Mouse (Mus musculus): Measurements from ENCODE around the gene Phf20.

Phf20 gene

DNA sequence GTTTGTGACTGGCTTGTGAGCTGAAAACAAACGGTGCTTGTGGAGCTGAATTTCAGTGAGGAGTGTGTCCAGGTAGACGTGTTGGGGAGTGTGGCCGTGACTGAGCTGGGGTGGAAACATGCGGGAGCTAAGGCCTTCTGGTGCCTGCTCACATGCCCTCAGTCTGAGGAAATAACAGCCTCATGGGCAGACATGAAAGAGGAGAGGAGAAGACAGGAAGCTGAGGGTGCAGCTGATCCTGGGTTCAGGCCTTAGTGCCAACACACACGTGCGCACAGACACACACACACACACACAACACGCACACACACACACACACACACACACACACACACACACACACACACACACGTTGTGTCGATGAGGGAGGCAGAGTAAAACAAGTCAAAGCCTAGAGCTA lies 71.4 kb downstream of the Phf20 start:
- no peak for DNase-seq (ENCODE audit: low spot score)

DNA sequence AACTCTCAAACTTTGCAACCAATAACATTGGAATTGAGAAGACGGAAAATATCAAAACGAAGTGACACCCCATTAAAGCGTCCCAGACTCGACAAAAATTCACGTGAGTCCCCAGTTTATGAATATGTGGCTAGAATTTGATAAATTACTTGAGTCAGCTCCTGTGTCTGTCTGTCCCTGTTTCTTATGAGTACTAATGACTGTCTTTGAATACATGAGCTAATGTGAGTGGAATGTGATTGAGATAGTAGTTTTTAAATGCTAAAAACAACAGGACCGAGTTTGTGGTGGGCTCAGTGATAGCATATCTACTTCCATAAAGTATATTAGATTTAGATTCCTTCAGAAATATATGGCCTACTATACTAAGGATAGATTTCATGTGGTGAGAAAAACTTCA lies 76.3 kb downstream of the Phf20 start:
- DNase-seq (ENCODE audit: low spot score): no peak

DNA sequence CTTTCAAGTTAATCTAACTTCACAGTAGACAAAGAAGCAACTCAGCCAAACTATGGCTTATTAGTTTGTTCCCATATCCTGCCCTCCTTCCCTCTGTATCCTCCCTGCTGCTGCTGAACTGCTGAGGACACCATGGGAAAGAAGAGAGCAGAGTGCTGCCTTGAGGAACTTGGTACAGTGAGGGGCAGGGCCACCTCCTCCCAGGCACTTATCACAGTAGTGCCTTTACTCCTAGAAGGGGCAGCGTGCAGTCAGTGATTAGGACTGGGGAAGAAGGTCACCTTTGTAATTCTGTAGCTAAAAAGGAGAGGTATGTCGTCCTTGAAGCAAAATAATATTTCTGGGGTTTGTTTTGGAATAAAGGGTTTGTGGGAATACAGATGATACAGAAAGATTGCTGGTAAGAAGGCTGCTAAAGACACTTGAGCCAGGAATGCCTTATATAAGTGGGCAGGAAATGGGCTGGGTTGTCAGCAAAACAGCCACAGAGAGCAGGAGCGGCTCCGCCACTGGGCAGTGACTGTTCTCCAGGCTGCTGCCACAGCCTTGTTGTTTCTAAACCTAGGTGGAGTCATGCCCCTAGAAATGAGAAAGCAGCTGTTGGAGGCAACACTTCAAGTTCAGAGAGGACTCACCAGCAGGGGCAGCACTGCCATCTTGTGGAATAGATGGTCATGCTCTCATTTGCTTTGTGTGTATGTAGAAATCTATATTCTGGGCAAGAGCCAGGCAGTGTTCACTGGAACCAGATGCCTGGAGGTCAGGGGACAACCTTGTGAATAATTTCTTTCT lies 82.2 kb downstream of the Phf20 start:
- peak; percentile 29 for DNase-seq (ENCODE audit: low spot score)

DNA sequence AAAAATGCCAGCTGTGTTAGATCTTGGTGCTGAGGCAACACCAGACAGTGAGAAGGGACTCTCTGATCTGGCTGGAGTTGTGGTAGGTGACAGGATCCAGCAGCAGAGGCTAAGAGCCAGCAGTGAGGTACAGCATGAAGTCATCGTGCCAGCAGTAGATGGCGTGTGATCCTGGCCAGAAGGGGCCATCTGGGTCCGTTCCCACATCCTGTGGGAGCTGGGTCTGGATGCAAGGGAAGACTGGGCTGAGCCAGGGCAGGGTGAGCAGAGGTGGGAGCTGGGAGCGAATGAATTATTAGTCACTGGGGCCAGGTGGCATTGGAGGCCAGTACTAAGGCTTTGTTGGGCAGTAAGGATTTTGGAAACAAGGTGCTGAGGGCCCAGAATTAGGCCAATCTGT lies 85.0 kb downstream of the Phf20 start:
- DNase-seq (ENCODE audit: low spot score): no peak

DNA sequence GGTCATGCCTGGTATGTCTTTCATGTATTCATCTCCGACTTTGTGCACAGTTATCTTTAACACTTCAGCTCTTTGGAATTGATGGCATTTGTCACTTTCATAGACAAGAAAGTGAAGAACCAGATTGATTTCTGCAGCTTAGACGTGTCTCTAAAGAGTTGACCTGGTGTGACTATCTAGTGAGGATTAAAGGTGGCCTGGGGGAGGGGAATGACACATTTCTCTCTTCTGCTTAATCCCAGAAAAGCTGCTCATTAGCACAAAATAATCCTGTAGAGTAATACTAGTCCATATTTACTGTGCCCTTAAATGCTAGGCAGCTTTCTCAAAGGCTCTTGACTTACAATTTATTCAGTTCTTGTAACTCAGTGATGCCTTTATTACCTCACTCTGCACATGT lies 88.9 kb downstream of the Phf20 start:
- no peak for DNase-seq (ENCODE audit: low spot score)

DNA sequence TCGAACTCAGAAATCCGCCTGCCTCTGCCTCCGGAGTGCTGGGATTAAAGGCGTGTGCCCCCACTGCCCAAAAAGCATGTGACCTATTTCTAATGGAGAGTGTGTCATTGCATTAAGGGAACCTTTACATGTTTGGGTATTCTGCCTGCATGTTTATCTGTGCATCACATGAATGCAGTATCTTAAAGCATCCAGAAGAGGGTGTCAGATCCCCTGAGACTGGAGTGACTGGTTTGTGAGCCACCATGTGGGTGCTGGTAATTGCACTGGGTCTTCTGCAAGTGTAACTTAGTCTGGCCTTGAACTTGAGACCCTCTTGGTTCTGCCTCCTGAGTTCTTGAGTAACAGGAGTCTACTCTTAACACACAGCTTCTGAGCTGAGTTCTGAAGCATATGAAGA lies 90.5 kb downstream of the Phf20 start:
- DNase-seq (ENCODE audit: low spot score): no peak

DNA sequence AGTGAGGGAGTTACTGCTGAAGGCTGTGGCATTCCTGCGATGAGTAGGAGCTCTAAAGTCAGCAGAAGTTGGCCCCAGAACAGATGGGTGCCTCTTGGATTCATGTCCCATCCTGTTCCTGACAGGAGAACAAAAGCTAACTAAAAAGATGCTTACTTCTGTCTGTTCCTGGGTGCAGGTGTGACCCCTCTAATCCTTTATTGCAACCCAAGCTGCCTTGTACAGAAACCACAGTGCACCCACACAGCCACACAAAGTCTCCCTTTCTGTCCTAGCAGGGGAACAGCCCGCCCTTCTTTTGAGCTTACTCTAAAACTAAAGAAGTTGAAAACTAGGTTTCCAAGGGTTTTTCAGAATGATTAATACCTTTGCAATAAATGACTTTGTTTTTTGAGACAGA lies 92.0 kb downstream of the Phf20 start:
- DNase-seq (ENCODE audit: low spot score): no peak

DNA sequence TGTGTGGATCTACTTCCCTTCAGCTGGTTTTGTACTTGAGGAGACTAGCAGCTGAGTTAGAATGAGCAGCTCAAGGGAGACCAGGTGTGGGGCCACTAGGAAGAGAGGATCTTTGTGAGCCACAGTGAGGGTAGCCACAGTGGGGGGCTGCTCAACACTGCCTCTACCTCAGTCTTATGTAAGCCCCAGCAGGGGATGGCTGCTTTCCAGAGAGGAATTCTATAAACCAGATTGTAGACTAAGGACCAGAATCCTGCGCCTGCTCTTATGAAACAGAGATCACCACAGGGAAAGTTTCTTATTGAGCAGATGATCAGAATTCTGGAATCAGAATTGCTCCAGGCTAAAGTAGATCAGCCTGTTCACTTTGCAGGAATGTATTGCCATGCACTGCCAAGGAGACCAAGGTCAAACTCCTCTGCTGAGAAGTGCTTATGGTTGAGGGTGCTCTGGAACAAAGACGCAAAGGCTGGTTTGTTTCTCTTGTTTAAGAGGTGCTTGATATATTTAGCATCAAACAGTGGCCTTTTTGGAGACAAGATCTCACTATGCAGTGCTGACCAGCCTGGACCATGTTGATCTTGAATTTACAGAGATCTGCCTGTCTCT lies 93.4 kb downstream of the Phf20 start:
- no peak for DNase-seq (ENCODE audit: low spot score)

DNA sequence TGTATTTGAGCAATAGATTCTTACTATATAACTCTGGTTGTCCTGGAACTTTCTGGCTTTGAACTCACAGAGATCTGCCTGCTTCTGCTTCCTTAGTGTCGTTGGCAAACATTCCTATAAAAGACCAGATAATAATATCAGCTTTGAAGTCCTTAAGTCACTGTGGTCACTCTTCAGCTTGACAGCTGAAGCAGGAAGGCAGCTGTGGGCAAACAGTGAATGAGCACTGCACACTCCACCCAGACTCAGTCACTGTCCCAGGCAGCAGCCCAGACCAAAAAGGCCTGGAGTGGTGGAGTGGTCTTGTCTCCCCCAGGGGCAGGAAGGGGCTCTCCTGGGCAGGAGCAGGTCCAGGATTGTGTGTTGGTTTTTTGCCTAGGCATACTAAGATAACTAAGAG lies 95.7 kb downstream of the Phf20 start:
- DNase-seq (ENCODE audit: low spot score): no peak

DNA sequence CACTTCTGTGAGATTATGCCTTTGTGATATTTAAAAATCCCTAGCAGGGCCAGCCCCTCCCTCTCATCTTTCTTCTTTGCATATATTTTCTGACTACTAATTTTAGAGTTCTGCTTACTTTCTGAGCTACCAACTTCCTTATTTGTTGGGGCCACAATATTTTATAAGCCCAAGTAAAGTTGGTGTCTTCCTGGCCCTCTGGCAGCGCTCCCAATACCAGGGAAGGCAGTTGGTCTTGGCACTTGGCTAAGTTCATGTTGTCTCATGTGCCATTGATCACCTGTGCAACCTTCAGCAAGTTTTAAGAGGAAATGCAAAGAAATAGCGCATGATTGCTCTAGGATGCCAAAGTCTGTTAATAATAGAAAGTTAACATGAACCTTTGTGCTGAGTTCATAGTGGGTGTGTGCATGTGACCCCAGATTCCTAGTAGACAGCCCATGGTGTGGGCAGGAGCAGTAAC lies 99.4 kb downstream of the Phf20 start:
- no peak for DNase-seq (ENCODE audit: low spot score)

DNA sequence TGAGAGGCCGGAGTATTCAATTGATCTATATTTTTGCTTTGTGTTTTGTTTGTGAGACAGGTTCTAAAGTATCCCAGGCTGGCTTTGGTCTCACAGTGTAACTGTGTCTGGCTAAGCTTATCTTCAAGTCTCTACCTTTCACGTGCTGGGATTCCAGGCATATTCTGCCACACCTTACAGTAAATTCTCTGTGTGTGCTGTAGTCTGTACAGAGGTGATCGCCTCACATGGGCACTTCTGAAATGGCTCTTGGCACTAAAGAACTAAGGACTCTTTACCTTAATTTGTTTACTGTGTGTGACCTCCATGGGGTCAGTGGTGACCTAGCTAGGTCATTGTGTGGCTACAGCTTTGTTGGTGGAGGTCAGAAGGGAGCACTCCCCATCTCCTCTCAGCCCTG lies 99.9 kb downstream of the Phf20 start:
- DNase-seq (ENCODE audit: low spot score): no peak

DNA sequence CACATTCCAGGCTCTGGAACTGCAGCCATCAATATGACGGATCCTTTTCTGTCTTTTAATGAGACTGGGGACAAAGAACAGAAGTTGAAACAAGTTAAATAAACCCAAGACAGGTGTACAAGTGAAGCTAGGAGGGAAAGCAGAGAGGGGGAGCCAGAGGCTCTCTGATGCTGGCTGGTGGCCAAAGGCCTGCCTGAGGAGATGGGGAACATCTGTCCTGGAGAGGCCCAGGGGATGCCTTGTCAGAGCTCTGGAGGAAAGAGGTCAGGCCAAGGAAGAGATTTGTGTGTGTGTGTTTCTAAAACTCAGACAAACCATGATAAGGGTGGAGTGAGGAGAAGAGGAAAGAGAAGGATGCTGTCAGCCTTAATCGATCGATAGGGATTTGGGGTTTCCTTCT lies 101.4 kb downstream of the Phf20 start:
- DNase-seq (ENCODE audit: low spot score): no peak

DNA sequence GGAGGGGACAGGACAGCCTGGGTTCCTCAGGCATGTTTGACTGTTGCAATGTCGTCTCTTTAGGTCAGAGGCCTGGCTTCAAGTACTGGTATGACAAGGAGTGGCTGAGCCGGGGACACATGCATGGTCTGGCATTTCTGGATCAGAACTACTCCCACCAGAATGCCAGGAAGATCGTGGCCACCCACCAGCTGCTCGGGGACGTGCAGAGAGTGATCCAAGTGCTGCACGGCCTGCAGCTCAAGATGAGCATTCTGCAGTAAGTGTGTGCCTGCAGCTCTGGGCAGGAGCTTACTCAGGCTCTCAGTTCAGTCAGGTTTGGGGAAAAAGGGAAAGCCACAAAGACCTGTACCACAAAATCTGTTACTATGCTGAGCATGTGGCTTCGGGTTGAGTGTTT lies 102.2 kb downstream of the Phf20 start:
- no peak for DNase-seq (ENCODE audit: low spot score)

DNA sequence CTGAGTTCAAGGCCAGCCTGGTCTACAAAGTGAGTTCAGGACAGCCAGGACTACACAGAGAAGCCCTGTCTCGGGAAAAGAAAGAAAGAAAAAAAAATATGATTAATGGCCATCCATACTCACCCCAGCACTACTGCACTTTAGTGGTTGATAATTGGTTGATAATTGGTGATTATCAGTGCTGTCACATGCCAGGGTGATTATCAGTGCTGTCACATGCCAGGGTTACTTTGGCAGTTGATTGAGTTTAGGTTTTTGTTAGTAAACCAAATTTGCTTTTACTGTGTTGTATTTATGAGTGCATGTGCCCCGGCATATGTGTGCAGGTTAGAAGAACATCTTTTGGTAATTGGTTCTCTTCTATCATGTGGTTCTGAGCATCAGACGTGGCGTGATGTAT lies 105.8 kb downstream of the Phf20 start:
- DNase-seq (ENCODE audit: low spot score): no peak

DNA sequence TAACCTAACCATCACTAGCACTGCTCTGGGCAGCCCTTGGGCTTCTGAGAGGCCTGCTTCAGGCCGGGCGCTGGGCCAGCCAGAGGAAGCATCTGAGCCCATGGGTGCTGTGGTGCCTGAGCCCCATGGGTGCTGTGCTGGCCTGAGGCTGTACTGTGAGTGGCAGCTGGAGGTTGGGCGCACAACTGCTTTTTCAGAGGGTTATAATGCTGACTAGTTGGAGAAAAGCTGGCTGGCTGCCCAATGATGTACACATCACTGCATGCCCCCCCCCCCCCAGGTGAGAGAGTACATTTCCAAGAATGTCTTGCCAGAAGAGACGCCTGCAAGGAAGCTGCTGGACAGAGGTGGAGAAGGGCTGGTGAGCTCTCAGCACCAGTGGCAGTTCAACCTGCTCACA lies 108.1 kb downstream of the Phf20 start:
- DNase-seq (ENCODE audit: low spot score): no peak

DNA sequence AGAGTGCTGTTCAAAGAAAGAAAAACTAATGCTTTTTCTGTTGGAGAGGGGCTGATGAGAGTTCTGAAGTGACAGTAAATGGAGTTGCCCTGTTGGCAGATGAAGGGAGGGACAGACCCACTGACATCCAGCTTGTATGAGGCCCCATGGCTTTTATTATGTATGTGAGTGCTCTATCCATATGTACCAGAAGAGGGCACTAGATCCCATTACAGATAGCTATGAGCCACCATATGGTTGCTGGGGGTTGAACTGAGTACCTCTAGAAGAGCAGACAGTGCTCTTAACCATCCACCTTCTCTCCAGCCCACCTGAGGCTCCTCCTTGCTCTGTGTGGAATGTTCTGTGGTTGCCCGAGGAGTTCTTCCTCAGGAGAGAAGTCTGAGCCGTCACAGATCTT lies 109.6 kb downstream of the Phf20 start:
- no peak for DNase-seq (ENCODE audit: low spot score)

DNA sequence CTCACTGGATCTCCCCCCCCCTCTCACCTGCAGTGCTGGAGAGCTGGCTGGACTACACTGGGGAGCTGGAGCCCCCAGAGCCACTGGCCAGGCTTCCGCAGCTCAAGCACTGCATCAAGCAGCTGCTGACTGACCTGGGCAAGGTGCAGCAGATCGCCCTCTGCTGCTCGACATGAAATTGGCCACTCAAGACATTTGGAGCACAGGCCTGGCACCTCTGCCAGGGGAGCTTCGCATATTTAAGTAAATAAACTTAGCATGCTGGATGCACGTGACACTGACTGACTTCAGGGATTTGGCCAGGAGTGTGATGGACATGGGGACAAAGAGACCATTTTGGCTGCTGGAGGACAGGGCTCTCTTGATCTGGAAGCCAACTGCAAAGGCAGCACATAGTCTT lies 111.0 kb downstream of the Phf20 start:
- no peak for DNase-seq (ENCODE audit: low spot score)

DNA sequence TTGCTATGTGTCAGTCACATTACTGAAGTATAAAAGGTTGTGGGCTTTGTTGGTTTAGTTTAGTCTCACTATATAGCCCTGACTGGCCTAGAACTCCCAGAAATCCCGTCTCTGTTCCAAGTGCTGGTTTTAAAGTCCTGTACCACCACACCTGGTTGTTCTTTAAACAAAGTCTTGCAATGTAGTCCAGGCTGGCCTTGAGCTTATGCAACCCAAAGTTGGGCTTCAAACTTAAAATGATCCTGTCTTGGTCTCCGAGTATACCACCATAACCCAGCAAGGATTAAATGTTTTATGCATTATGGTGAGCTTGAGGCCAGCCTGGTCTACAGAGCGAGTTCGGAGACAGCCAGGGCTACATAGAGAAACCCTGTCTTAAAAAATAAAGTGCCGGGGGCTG lies 113.7 kb downstream of the Phf20 start:
- no peak for DNase-seq (ENCODE audit: low spot score)

DNA sequence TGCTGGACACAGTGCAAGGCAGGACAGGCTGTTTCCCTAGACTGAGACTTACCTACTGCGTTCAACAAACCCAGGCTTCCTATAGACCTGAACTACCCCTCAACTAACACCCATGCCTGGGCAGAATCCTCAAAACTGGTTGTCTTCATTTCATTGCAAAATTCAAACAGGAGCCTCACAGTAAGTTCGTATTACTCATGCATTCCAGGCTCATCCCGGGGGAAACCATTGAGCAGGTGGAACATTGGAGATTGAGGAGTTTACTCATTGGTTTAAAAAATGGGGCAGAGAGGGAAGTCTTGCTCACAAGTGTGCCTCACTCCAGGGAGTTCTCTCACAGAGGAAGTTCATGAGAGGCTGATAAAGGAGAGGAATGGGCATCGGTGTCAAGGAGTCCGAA lies 114.2 kb downstream of the Phf20 start:
- no peak for DNase-seq (ENCODE audit: low spot score)

DNA sequence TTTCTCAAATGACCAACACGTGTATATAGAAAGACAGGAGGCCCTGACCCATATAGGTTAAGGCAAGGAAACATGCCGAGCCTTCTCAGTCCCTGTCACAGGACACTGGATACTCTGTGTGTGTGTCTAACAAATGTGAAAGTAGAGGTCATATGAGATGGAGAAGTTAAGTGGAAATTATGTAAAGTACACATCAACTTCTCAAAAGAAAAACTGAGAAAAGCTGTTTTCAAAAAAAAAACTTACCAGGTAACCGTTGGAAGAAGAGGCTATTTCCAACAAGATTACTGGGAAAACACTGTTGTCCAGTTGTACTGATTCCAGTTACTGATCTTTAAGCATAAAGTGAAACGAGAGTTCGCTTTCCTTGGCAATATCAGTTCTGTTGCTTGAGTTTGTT lies 114.7 kb downstream of the Phf20 start:
- no peak for DNase-seq (ENCODE audit: low spot score)

DNA sequence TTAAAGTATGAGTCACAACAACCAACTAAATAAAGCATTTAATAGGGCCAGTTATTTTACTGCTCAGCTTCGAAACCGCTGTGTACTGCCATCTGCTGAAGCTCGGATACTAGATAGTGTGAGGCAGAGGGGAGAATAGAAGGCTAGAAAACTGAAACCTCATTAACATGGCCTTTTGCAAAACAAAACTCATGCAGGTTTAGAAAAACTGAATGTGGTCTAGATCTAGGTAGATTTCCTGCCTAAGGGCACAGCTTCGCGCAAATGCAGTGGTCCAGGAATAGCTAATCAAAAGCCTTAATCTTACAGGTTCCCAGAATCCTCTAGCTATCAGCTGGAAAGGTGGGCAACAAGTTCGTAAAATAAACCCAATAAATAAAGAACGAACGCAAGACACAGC lies 115.2 kb downstream of the Phf20 start:
- DNase-seq (ENCODE audit: low spot score): no peak

DNA sequence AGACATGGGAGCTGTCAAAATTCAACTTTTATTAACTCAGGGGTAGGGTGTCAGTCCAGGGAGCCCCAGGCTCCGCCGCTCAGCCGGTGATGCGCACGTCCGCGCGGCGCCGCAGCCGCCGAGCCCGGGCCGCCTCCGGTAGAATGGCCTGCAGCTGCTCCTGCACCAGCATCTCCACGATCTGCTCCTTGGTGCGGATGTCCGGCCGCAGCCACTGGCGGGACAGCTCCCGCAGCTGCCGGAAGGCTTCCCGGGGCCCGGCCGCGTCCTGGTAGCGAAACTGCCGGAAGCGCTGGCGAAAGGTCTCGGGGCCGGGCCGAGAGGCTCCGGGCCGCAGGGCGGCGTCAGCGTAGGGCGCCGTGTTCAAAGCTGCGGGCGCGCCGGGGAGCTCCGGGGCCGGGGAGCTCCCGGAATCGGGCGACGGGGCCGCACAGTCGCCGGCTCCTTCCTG lies 115.6 kb downstream of the Phf20 start:
- DNase-seq (ENCODE audit: low spot score): peak; percentile 52

DNA sequence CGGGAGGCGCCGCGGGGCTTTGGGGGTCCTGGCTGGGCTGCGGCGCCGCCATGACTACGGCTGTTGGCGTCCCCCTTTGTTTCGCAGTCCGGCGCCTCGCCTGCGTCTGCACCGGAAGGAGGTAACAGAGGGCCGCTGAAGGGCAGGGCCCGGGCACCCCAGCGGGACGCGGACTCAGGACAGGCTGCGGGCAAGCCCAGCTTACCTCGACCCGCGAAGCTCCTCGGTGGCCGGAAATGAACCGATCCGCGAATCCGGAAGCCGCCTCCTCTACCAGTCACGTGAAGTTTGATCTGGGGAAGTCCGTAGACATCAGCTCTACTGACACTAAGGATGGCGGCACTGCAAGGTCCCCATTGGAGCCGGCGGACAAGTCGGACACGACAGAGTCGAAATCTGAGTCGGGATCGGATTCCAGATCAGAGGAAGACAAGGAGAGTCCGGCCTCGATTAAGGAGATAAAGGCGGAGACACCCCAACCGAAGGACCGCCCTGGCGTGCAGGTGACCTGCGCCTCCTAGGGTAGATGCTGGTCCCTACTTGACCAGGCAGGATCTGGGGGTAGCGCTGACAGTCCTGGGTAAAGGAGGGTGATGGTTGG lies 116.1 kb downstream of the Phf20 start, which contains the start of the genes Cnbd2 and Scand1:
Gene Cnbd2 (plus strand): TSS at position 3 of the 601 bp plus-strand sequence.
Gene Scand1 (minus strand): TSS at position 408 of the 601 bp plus-strand sequence.
- peak; percentile 73 for DNase-seq (ENCODE audit: low spot score)
